Mouse (Mus musculus): ENCODE data around the gene 4930503B20Rik. TPM values are rescaled to one million over a fixed set of nuclear protein-coding genes. Genes with fewer than 3 reads are reported as not detected.

The 4930503B20Rik gene
- polyA plus RNA-seq, 1 experiment: not detected

GRCm38 (mm10) chr3:146615496-146615895, 35.6 kb downstream of the 4930503B20Rik start, which contains the start of gene Dnase2b:
Dnase2b (minus strand) TSS chr3:146615596.
- Histone ChIP-seq H3K27me3 (replicated peaks; ENCODE audit: control insufficient read depth, insufficient read depth, low read length) (no peaks in the 10 kb centered on the region), H3K36me3 (ENCODE audit: control insufficient read depth, insufficient read depth, low read length) (no peaks in the 10 kb centered on the region), H3K27ac (ENCODE audit: insufficient read depth, low read depth, low read length) (no peak within 1 kb of the TSS), H3K4me3 (ENCODE audit: insufficient read depth, low read depth, low read length) (no peak within 1 kb of the TSS), H3K4me1 (ENCODE audit: control insufficient read depth, insufficient read depth, low read length) (no peaks in the 10 kb centered on the region)
- 92% methylated on average over 4 of the region's 4 CpGs for WGBS
- DNase-seq: no peak
- no peak for TF ChIP-seq CTCF (conservative IDR thresholded peaks at IDR 0.05; ENCODE audit: insufficient read depth, insufficient read length, low read depth, low read length)
- TF ChIP-seq POLR2A (IDR thresholded peaks at IDR 0.05; ENCODE audit: low read depth, low read length): no peak

GRCm38 (mm10) chr3:146611821-146612220, 39.3 kb downstream of the 4930503B20Rik start:
- Histone ChIP-seq H3K27ac (ENCODE audit: insufficient read depth, low read depth, low read length) (no peak overlapping the region), H3K4me1 (ENCODE audit: control insufficient read depth, insufficient read depth, low read length) (no peaks in the 10 kb centered on the region), H3K27me3 (replicated peaks; ENCODE audit: control insufficient read depth, insufficient read depth, low read length) (no peaks in the 10 kb centered on the region), H3K36me3 (ENCODE audit: control insufficient read depth, insufficient read depth, low read length) (no peaks in the 10 kb centered on the region), H3K4me3 (ENCODE audit: insufficient read depth, low read depth, low read length) (no peak overlapping the region)
- 58% methylated on average over 4 of the region's 4 CpGs for WGBS
- no peak for TF ChIP-seq CTCF (conservative IDR thresholded peaks at IDR 0.05; ENCODE audit: insufficient read depth, insufficient read length, low read depth, low read length)
- no peak for TF ChIP-seq POLR2A (IDR thresholded peaks at IDR 0.05; ENCODE audit: low read depth, low read length)
- no peak for DNase-seq

DNA sequence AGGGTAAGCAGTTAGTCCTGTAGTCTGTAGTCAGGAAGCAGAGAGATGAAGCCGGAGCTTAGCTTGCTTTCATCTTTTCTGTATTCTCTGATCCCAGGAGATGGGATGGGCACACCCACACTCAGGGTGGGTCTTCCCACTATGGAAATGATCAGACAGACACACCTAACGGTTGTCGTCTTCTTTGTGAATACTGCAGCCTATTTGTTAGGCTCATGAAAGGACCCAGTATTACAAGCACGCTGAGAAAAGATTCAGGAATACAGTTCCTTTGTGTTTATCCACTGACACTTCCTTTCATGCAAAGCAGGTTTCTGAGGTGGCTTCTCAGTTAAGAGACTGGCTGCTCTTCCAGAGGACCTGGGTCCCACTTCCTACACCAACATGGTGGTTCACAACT, 39.9 kb downstream of the 4930503B20Rik start:
- H3K4me1 ChIP-seq (ENCODE audit: control insufficient read depth, insufficient read depth, low read length): no peaks in the 10 kb centered on the region
- H3K27ac ChIP-seq (ENCODE audit: insufficient read depth, low read depth, low read length): no peak overlapping the region
- H3K4me3 ChIP-seq (ENCODE audit: insufficient read depth, low read depth, low read length): no peak overlapping the region
- no peaks in the 10 kb centered on the region for H3K27me3 ChIP-seq (replicated peaks; ENCODE audit: control insufficient read depth, insufficient read depth, low read length)
- 88% methylated on average over 4 of the region's 4 CpGs for WGBS
- no peak for DNase-seq
- no peak for TF ChIP-seq POLR2A (IDR thresholded peaks at IDR 0.05; ENCODE audit: low read depth, low read length)
- TF ChIP-seq CTCF (conservative IDR thresholded peaks at IDR 0.05; ENCODE audit: insufficient read depth, insufficient read length, low read depth, low read length): no peak
- H3K36me3 ChIP-seq (ENCODE audit: control insufficient read depth, insufficient read depth, low read length): no peaks in the 10 kb centered on the region

- H3K36me3 ChIP-seq (ENCODE audit: control insufficient read depth, insufficient read depth, low read length): no peaks in the 10 kb centered on the region
- H3K4me3 ChIP-seq (ENCODE audit: insufficient read depth, low read depth, low read length): no peak overlapping the region
- WGBS: 68% methylated on average over 10 of the region's 10 CpGs
- no peak overlapping the region for H3K27ac ChIP-seq (ENCODE audit: insufficient read depth, low read depth, low read length)
- no peaks in the 10 kb centered on the region for H3K4me1 ChIP-seq (ENCODE audit: control insufficient read depth, insufficient read depth, low read length)
- H3K27me3 ChIP-seq (replicated peaks; ENCODE audit: control insufficient read depth, insufficient read depth, low read length): no peaks in the 10 kb centered on the region
- no peak for DNase-seq
- TF ChIP-seq POLR2A (IDR thresholded peaks at IDR 0.05; ENCODE audit: low read depth, low read length) (no peak), CTCF (conservative IDR thresholded peaks at IDR 0.05; ENCODE audit: insufficient read depth, insufficient read length, low read depth, low read length) (no peak)
These were observed 40.8 kb downstream of the 4930503B20Rik start for GRCm38 (mm10) chr3:146610322-146610721.

- Histone ChIP-seq H3K27ac (ENCODE audit: insufficient read depth, low read depth, low read length) (no peak overlapping the region), H3K36me3 (ENCODE audit: control insufficient read depth, insufficient read depth, low read length) (no peaks in the 10 kb centered on the region), H3K4me1 (ENCODE audit: control insufficient read depth, insufficient read depth, low read length) (no peaks in the 10 kb centered on the region), H3K4me3 (ENCODE audit: insufficient read depth, low read depth, low read length) (no peak overlapping the region), H3K27me3 (replicated peaks; ENCODE audit: control insufficient read depth, insufficient read depth, low read length) (no peaks in the 10 kb centered on the region)
- TF ChIP-seq POLR2A (IDR thresholded peaks at IDR 0.05; ENCODE audit: low read depth, low read length) (no peak), CTCF (conservative IDR thresholded peaks at IDR 0.05; ENCODE audit: insufficient read depth, insufficient read length, low read depth, low read length) (no peak)
- 25% methylated on average over 1 of the region's 1 CpGs for WGBS
- DNase-seq: no peak
These were observed 43.7 kb downstream of the 4930503B20Rik start for GRCm38 (mm10) chr3:146607368-146607767.

DNA sequence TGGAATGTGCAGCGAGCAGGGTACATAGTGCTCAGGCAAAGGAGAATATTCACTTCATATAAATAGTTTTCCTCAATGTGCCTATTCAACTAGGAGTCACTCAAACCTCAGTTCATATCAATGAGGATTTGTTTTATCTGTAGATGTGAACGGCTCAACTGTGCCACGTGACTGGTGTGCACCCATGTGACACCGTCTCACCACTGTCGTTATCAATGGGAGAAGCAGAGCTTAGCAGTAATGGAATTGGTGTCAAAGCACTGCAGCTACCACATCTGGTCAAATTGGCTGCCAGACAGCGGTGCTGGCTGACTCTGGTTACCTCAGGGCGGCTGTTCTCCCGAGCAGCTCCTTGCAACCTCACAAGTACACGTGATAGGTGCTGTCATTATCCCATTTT, 46.5 kb downstream of the 4930503B20Rik start:
- no peak overlapping the region for H3K27ac ChIP-seq (ENCODE audit: insufficient read depth, low read depth, low read length)
- no peaks in the 10 kb centered on the region for H3K27me3 ChIP-seq (replicated peaks; ENCODE audit: control insufficient read depth, insufficient read depth, low read length)
- no peaks in the 10 kb centered on the region for H3K36me3 ChIP-seq (ENCODE audit: control insufficient read depth, insufficient read depth, low read length)
- TF ChIP-seq CTCF (conservative IDR thresholded peaks at IDR 0.05; ENCODE audit: insufficient read depth, insufficient read length, low read depth, low read length) (no peak), POLR2A (IDR thresholded peaks at IDR 0.05; ENCODE audit: low read depth, low read length) (no peak)
- no peak for DNase-seq
- H3K4me1 ChIP-seq (ENCODE audit: control insufficient read depth, insufficient read depth, low read length): no peaks in the 10 kb centered on the region
- no peak overlapping the region for H3K4me3 ChIP-seq (ENCODE audit: insufficient read depth, low read depth, low read length)
- 86% methylated on average over 9 of the region's 9 CpGs for WGBS

- Histone ChIP-seq H3K36me3 (ENCODE audit: control insufficient read depth, insufficient read depth, low read length) (no peaks in the 10 kb centered on the region), H3K27me3 (replicated peaks; ENCODE audit: control insufficient read depth, insufficient read depth, low read length) (no peaks in the 10 kb centered on the region), H3K4me3 (ENCODE audit: insufficient read depth, low read depth, low read length) (no peak overlapping the region), H3K4me1 (ENCODE audit: control insufficient read depth, insufficient read depth, low read length) (no peaks in the 10 kb centered on the region), H3K27ac (ENCODE audit: insufficient read depth, low read depth, low read length) (no peak overlapping the region)
- 93% methylated on average over 3 of the region's 3 CpGs for WGBS
- TF ChIP-seq POLR2A (IDR thresholded peaks at IDR 0.05; ENCODE audit: low read depth, low read length): no peak
- TF ChIP-seq CTCF (conservative IDR thresholded peaks at IDR 0.05; ENCODE audit: insufficient read depth, insufficient read length, low read depth, low read length): no peak
- DNase-seq: no peak
These were observed 48.6 kb downstream of the 4930503B20Rik start for GRCm38 (mm10) chr3:146602531-146602930.
